Comparison of ENCODE assay signal across 8 mouse cellular contexts in the genomic region with DNA sequence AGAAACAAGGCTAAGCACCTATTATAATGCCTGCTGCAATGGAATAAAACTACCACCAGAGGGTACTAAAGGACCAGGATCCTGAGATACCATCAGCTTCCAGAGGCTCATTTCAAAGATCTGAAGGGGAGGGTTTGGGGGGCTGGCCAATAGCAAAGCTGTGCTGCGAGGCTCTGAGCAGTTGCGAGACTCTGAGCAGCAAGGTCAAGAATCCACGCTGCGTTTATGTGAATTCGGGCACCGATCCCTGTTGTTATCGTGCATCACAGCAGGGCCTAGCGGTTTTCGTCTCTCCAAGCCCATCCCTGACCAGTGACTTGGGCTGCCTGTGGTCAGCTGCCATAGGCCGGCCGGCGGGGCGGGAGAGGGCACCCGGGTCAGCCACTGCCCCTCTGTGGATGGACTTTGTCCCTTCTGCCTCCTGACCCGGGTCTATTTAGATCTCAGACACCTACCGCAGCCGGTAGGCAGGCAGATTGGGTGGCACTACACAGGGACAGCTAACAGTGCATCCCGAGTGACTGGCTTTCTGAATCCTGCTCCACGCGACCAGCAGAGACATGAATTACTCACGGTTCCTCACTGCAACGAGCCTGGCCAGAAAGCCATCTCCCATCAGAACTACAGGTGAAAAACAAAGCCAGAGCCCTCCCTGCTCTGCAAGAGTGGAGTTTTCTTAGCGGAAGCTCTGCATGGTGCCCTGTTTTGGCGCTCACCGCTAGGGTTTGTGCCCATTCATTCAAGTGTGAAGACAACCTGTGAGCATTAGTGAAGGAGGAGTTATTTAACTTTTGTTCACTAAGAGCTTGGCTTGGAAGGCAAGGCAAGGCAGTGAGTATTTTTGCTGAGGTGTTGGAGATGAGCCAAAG. TPM values are rescaled to one million over a fixed set of nuclear protein-coding genes. Genes with fewer than 3 reads are reported as not detected.
DNase-seq lines count a peak whose midpoint lies in the region; ATAC-seq and TF ChIP-seq lines count a peak whose summit lies in the region.

A gene (plus strand): TSS at position 280 of the 869 bp plus-strand sequence.

- H3K27me3 ChIP-seq in embryonic facial prominence, embryonic 14.5 days (replicated peaks; ENCODE audit: control insufficient read depth, insufficient read depth, low read length): no peaks in the 10 kb centered on the region
- H3K27me3 ChIP-seq in heart, embryonic 12.5 days (replicated peaks): no peaks in the 10 kb centered on the region
- no peaks in the 10 kb centered on the region for H3K27me3 ChIP-seq in kidney, embryonic 16.5 days (ENCODE audit: insufficient read depth, low read length)
- H3K27me3 ChIP-seq in limb, embryonic 15.5 days: no peaks in the 10 kb centered on the region; the same call in 1 of the 2 replicates
- H3K27me3 ChIP-seq in midbrain, postnatal 0 days (ENCODE audit: insufficient read depth, low read length): no peaks in the 10 kb centered on the region

- H3K4me2 ChIP-seq in embryonic facial prominence, embryonic 14.5 days (ENCODE audit: low read depth, low read length): peak within 1 kb of the TSS; percentile 80
- H3K4me2 ChIP-seq in heart, embryonic 12.5 days: peak within 1 kb of the TSS; percentile 86
- H3K4me2 ChIP-seq in kidney, embryonic 16.5 days (replicated peaks; ENCODE audit: low read depth, low read length): peak within 1 kb of the TSS; percentile 91
- peak within 1 kb of the TSS; percentile 91 for H3K4me2 ChIP-seq in limb, embryonic 15.5 days
- peak within 1 kb of the TSS; percentile 90 for H3K4me2 ChIP-seq in midbrain, postnatal 0 days (ENCODE audit: low read depth, low read length, poor library complexity, severe bottlenecking)

- H3K36me3 ChIP-seq in embryonic facial prominence, embryonic 14.5 days (ENCODE audit: control insufficient read depth, insufficient read depth, low read length): no peaks in the 10 kb centered on the region
- H3K36me3 ChIP-seq in heart, embryonic 12.5 days: no peaks in the 10 kb centered on the region
- no peaks in the 10 kb centered on the region for H3K36me3 ChIP-seq in kidney, embryonic 16.5 days (ENCODE audit: insufficient read depth, low read length)
- no peaks in the 10 kb centered on the region for H3K36me3 ChIP-seq in limb, embryonic 15.5 days
- H3K36me3 ChIP-seq in midbrain, postnatal 0 days (ENCODE audit: insufficient read depth, low read length): no peaks in the 10 kb centered on the region

- H3K4me3 ChIP-seq in embryonic facial prominence, embryonic 14.5 days (ENCODE audit: low read depth, low read length): peak within 1 kb of the TSS; percentile 50
- peak within 1 kb of the TSS; percentile 56 for H3K4me3 ChIP-seq in heart, embryonic 12.5 days
- H3K4me3 ChIP-seq in kidney, embryonic 16.5 days (ENCODE audit: low read length): peak within 1 kb of the TSS; percentile 59
- H3K4me3 ChIP-seq in limb, embryonic 15.5 days: peak within 1 kb of the TSS; percentile 50
- H3K4me3 ChIP-seq in midbrain, postnatal 0 days (ENCODE audit: low read depth, low read length): peak within 1 kb of the TSS; percentile 58

- H3K4me1 ChIP-seq in embryonic facial prominence, embryonic 14.5 days (ENCODE audit: control insufficient read depth, insufficient read depth, low read length): no peaks in the 10 kb centered on the region
- no peaks in the 10 kb centered on the region for H3K4me1 ChIP-seq in heart, embryonic 12.5 days (replicated peaks)
- no peaks in the 10 kb centered on the region for H3K4me1 ChIP-seq in kidney, embryonic 16.5 days (ENCODE audit: insufficient read depth, low read length)
- peaks cover 7% of the 10 kb centered on the region for H3K4me1 ChIP-seq in limb, embryonic 15.5 days
- no peaks in the 10 kb centered on the region for H3K4me1 ChIP-seq in midbrain, postnatal 0 days (ENCODE audit: insufficient read depth, low read length)

- peak; percentile 28 for DNase-seq in A20 (ENCODE audit: low read depth, low spot score)
- peak; percentile 9 to 16 for DNase-seq in adrenal gland, postnatal 4 days (ENCODE audit: low spot score in 2 of 2)
- DNase-seq in embryonic facial prominence, embryonic 14.5 days (ENCODE audit: low spot score): peak; percentile 94
- DNase-seq in midbrain, postnatal 0 days (ENCODE audit: low spot score): peak; percentile 94
- DNase-seq in testis, postnatal 10 days (ENCODE audit: low spot score): peak; percentile 57

- WGBS in embryonic facial prominence, embryonic 14.5 days: under 1% methylated on average over 21 of the region's 25 CpGs
- 1% methylated on average over 25 of the region's 25 CpGs for WGBS in heart, embryonic 12.5 days
- 1% methylated on average over 25 of the region's 25 CpGs for WGBS in kidney, embryonic 16.5 days
- 1% methylated on average over 25 of the region's 25 CpGs for WGBS in limb, embryonic 15.5 days
- under 1% methylated on average over 25 of the region's 25 CpGs for WGBS in midbrain, postnatal 0 days

- TF ChIP-seq CTCF in midbrain, postnatal 0 days (IDR thresholded peaks at IDR 0.05): peak; percentile 94

- H3K9me3 ChIP-seq in embryonic facial prominence, embryonic 14.5 days (ENCODE audit: control insufficient read depth, low read length): no peaks in the 10 kb centered on the region
- H3K9me3 ChIP-seq in heart, embryonic 12.5 days (replicated peaks): no peaks in the 10 kb centered on the region
- H3K9me3 ChIP-seq in kidney, embryonic 16.5 days (ENCODE audit: low read length): no peaks in the 10 kb centered on the region
- no peaks in the 10 kb centered on the region for H3K9me3 ChIP-seq in limb, embryonic 15.5 days
- H3K9me3 ChIP-seq in midbrain, postnatal 0 days (ENCODE audit: low read length): no peaks in the 10 kb centered on the region

- H3K27ac ChIP-seq in embryonic facial prominence, embryonic 14.5 days (replicated peaks; ENCODE audit: low read depth, low read length): no peak within 1 kb of the TSS
- no peak within 1 kb of the TSS for H3K27ac ChIP-seq in heart, embryonic 12.5 days (ENCODE audit: poor library complexity, severe bottlenecking)
- peak within 1 kb of the TSS; percentile 70; the same call in 1 of the 2 replicates for H3K27ac ChIP-seq in kidney, embryonic 16.5 days (ENCODE audit: low read length)
- H3K27ac ChIP-seq in limb, embryonic 15.5 days: no peak within 1 kb of the TSS
- peak within 1 kb of the TSS; percentile 65 for H3K27ac ChIP-seq in midbrain, postnatal 0 days (ENCODE audit: low read depth, low read length)

- ATAC-seq in embryonic facial prominence, embryonic 14.5 days (ENCODE audit: low read depth): peak; percentile 97
- peak; percentile 81 for ATAC-seq in heart, embryonic 12.5 days (ENCODE audit: insufficient number of reproducible peaks, low FRiP score)
- peak; percentile 93 for ATAC-seq in kidney, embryonic 16.5 days (ENCODE audit: low FRiP score, low TSS enrichment)
- ATAC-seq in limb, embryonic 15.5 days (ENCODE audit: insufficient number of reproducible peaks, low FRiP score, low TSS enrichment, low read depth): peak; percentile 58
- ATAC-seq in midbrain, postnatal 0 days (ENCODE audit: low FRiP score): peak; percentile 92

- peak within 1 kb of the TSS; percentile 61 for H3K9ac ChIP-seq in embryonic facial prominence, embryonic 14.5 days (ENCODE audit: low read depth, low read length)
- H3K9ac ChIP-seq in heart, embryonic 12.5 days: peak within 1 kb of the TSS; percentile 69
- peak within 1 kb of the TSS; percentile 66 for H3K9ac ChIP-seq in kidney, embryonic 16.5 days (replicated peaks; ENCODE audit: low read length)
- H3K9ac ChIP-seq in limb, embryonic 15.5 days: peak within 1 kb of the TSS; percentile 49
- H3K9ac ChIP-seq in midbrain, postnatal 0 days (replicated peaks; ENCODE audit: low read length, poor library complexity, severe bottlenecking): peak within 1 kb of the TSS; percentile 74

RNA-seq across cellular contexts. Expression of the gene that starts here (rescaled TPM):
- 1 to 10 TPM; 5.2 to 5.3 TPM for total RNA-seq in adrenal gland, postnatal 4 days (2021)
- polyA plus RNA-seq in embryonic facial prominence, embryonic 14.5 days (2014; fragmentation: Nextera tagmentation; extraction: Ambion mirVana): 0.21 and 0.73 TPM in 2 replicates
- 0.19 and 0.28 TPM in 2 replicates for polyA plus RNA-seq in heart, embryonic 12.5 days (2016; fragmentation: Nextera tagmentation; extraction: Ambion mirVana)
- polyA plus RNA-seq in kidney, embryonic 16.5 days (2015; fragmentation: Nextera tagmentation; extraction: Ambion mirVana): 91.7 and 92.7 TPM in 2 replicates
- polyA plus RNA-seq in limb, embryonic 15.5 days (2015; fragmentation: Nextera tagmentation; extraction: Ambion mirVana): 0.52 and 0.69 TPM in 2 replicates
- 1.9 and 4.3 TPM in 2 replicates for total RNA-seq in midbrain, postnatal 0 days (2014; rRNA removed)
- polyA plus RNA-seq in midbrain, postnatal 0 days (2015; fragmentation: Nextera tagmentation; extraction: Ambion mirVana): 2.5 and 2.9 TPM in 2 replicates

Comparison
In these comparisons a context has a peak if more than half of its experiments do, and no peak if none do; other contexts are left out.
1. RNA of the gene that starts here (polyA plus RNA-seq): 91.7 to 92.7 TPM in kidney, embryonic 16.5 days; 2.5 to 2.9 TPM in midbrain, postnatal 0 days, 0.52 to 0.69 TPM in limb, embryonic 15.5 days, 0.19 to 0.28 TPM in heart, embryonic 12.5 days and 0.21 to 0.73 TPM in embryonic facial prominence, embryonic 14.5 days; every median in the first group is over 10 times any median in the second.
2. Peak in DNase-seq, ATAC-seq, H3K4me3 ChIP-seq, H3K9ac ChIP-seq and H3K4me2 ChIP-seq in embryonic facial prominence, embryonic 14.5 days; RNA of the gene not detected or under 1 TPM.
3. Peak in ATAC-seq, H3K4me3 ChIP-seq, H3K9ac ChIP-seq and H3K4me2 ChIP-seq in heart, embryonic 12.5 days; RNA of the gene not detected or under 1 TPM.
4. Peak in ATAC-seq, H3K4me3 ChIP-seq, H3K9ac ChIP-seq and H3K4me2 ChIP-seq in limb, embryonic 15.5 days; RNA of the gene not detected or under 1 TPM.
5. DNase-seq: peak in every context shown above with its lines; median percentile 94 in embryonic facial prominence, embryonic 14.5 days; 94 in midbrain, postnatal 0 days; 57 in testis, postnatal 10 days; 28 in A20; 12 in adrenal gland, postnatal 4 days.
6. H3K27ac ChIP-seq: peak in kidney, embryonic 16.5 days (single experiment) and midbrain, postnatal 0 days (single experiment); none in embryonic facial prominence, embryonic 14.5 days (single experiment), heart, embryonic 12.5 days (single experiment) and limb, embryonic 15.5 days (single experiment).
7. Peak in every context shown above with its lines, with median percentiles within 50 percentile points of each other: ATAC-seq, H3K4me2 ChIP-seq, H3K4me3 ChIP-seq and H3K9ac ChIP-seq.